Mouse (Mus musculus) embryonic fibroblast, embryonic 13.5 days (primary cell): ENCODE data around the gene Tbc1d16. TPM values are rescaled to one million over a fixed set of nuclear protein-coding genes. Genes with fewer than 3 reads are reported as not detected.

ENCODE experiments used
- H3K27ac ChIP-seq: 2 replicates; pipeline ENCODE4 v1.5.1; 2012; ENCODE audit warnings: low read length, control low read depth, inconsistent platforms; ENCODE audit not compliant: insufficient read depth
- H3K4me1 ChIP-seq: 2 replicates; pipeline ENCODE4 v1.6.1; 2011; ENCODE audit warnings: low read length; ENCODE audit not compliant: control insufficient read depth, insufficient read depth
- H3K4me3 ChIP-seq: 2 replicates; pipeline ENCODE4 v1.5.1; 2011; ENCODE audit warnings: mild to moderate bottlenecking, control low read depth, low read length; ENCODE audit not compliant: insufficient read depth
- CTCF ChIP-seq: IDR thresholded peaks from 2 replicates; pipeline ENCODE4 v1.5.1; 2011; ENCODE audit warnings: mild to moderate bottlenecking, control low read depth, low read length, moderate library complexity, borderline replicate concordance; ENCODE audit not compliant: insufficient read depth
- POLR2A ChIP-seq: IDR thresholded peaks from 2 replicates; pipeline ENCODE4 v1.6.1; 2011; ENCODE audit warnings: low read depth, mild to moderate bottlenecking, control low read depth, low read length, moderate library complexity
- polyA plus RNA-seq: library from polyadenylated mRNA; stranded (reverse); fragments of >200 nt; gene quantifications from 2 replicates; pipeline ENCODE4 v1.2.4, GENCODE M21; 2011; ENCODE audit warnings: low read depth; ENCODE audit not compliant: missing spikeins, insufficient read length

Gene Tbc1d16
- polyA plus RNA-seq, 1 experiment = 10.6 TPM

DNA sequence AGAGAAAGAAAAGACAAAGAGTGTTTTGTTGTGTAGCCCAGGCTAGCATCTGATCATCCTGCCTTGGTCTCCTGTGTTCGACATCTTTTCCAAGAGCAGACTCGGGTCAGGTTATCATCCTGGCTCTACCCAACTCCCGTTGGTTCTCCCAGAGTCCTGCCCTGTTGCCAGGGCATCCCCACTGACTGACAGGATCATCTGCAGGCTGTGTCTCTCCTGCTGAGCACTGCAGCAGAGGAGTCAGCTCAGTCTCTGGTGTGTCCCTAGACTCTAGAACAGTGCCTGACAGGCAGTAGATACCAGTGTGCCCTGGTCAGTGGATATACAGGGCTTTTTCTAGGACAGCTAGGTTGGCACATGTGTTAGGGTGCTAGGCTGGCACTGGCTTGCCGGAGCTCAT, 130.1 kb downstream of the Tbc1d16 start:
- Histone ChIP-seq H3K4me3 (no peak overlapping the region), H3K4me1 (no peaks in the 10 kb centered on the region), H3K27ac (no peak overlapping the region)
- TF ChIP-seq POLR2A = no peak
- TF ChIP-seq CTCF = no peak

GRCm38 (mm10) chr11:119095441-119095840, 132.9 kb downstream of the Tbc1d16 start:
- Histone ChIP-seq H3K4me1 (peaks cover 2% of the 10 kb centered on the region; the same call in 1 of the 2 replicates), H3K27ac (no peak overlapping the region), H3K4me3 (no peak overlapping the region)
- no peak for TF ChIP-seq CTCF

- no peak overlapping the region for H3K4me3 ChIP-seq
- H3K27ac ChIP-seq = no peak overlapping the region
- no peak for TF ChIP-seq CTCF
- TF ChIP-seq POLR2A = no peak
- H3K4me1 ChIP-seq = peaks cover 2% of the 10 kb centered on the region
Observed at GRCm38 (mm10) chr11:119093322-119093721, 135.0 kb downstream of the Tbc1d16 start.

Other genes with a start within 250 kb of the Tbc1d16 start
- gene Enpp7, start 240.3 kb downstream of the Tbc1d16 start, polyA plus RNA-seq = not detected in 2 replicates
- gene Cbx2, start 205.5 kb downstream of the Tbc1d16 start, polyA plus RNA-seq = 4.7 and 6.9 TPM in 2 replicates
- gene Cbx8, start 187.5 kb downstream of the Tbc1d16 start, polyA plus RNA-seq = 3.9 and 4.2 TPM in 2 replicates
- 11.2 and 11.8 TPM in 2 replicates for gene Cbx4, start 142.3 kb downstream of the Tbc1d16 start, polyA plus RNA-seq
- gene Ccdc40, start 73 bp upstream of the Tbc1d16 start, polyA plus RNA-seq = 0.60 and 0.81 TPM in 2 replicates
- 131 TPM in 2 replicates for gene Gaa, start 39.4 kb upstream of the Tbc1d16 start, polyA plus RNA-seq
- 144 and 153 TPM in 2 replicates for gene Eif4a3, start 71.6 kb upstream of the Tbc1d16 start, polyA plus RNA-seq
- not detected in 2 replicates for gene Card14, start 79.3 kb upstream of the Tbc1d16 start, polyA plus RNA-seq
- gene Sgsh, start 127.0 kb upstream of the Tbc1d16 start, polyA plus RNA-seq = 16.1 and 17.3 TPM in 2 replicates
- 9.0 and 10.8 TPM in 2 replicates for gene Slc26a11, start 127.1 kb upstream of the Tbc1d16 start, polyA plus RNA-seq
- gene Rnf213, start 164.6 kb upstream of the Tbc1d16 start, polyA plus RNA-seq = 48.6 and 61.2 TPM in 2 replicates